Mouse (Mus musculus) neural tube, embryonic 10.5 days (tissue): Measurements from ENCODE around the gene Oit1.

ENCODE experiments used
- DNase-seq: peaks from one replicate; pipeline ENCODE4 v3.0.0-alpha.2; 2017; ENCODE audit warnings: low spot score; ENCODE audit errors: extremely low spot score

Oit1 gene

DNA sequence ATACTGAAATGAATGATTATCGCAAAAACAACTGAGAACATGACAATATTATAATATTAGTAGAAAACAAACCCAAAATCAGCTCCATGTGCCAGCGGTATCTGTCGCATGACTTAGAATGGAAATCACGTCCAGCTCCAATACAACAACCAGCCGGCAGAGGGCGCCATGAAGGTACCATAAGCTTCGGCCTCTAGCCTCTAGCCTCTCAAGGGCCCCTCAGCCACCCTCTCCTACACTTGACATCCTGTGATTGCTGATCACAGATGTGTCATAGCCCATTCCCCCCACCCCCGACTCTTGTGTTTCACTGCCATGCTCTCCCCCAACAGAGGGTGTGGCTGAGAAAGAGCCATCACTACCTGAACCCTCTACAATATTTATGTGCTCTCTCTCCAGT, 78.3 kb downstream of the Oit1 start:
- peak; percentile 77 for DNase-seq
